Mouse (Mus musculus): ENCODE results near the gene Trove2. TPM values are rescaled to one million over a fixed set of nuclear protein-coding genes. Genes with fewer than 3 reads are reported as not detected.

Trove2 gene
- total RNA-seq, 2 experiments from 2014 or later = 9.6 to 9.7 TPM

Other genes with a start within 250 kb of the Trove2 start
- gene B3galt2, start 136.4 kb downstream of the Trove2 start, total RNA-seq (2021) = under 1 TPM; 0.46 to 0.69 TPM
- 10 to 100 TPM; 50.5 to 55.3 TPM for gene Cdc73, start 74.2 kb downstream of the Trove2 start, total RNA-seq (2021)
- gene Glrx2, start 60.7 kb downstream of the Trove2 start, total RNA-seq (2021) = 10 to 100 TPM; 79.0 to 81.9 TPM
- gene Uchl5, start 204 bp upstream of the Trove2 start, total RNA-seq (2021) = 10 to 100 TPM; 16.2 to 19.3 TPM
- gene Rgs2, start 227.1 kb upstream of the Trove2 start, total RNA-seq (2021) = 10 to 100 TPM; 57.4 to 59.9 TPM